Mouse (Mus musculus): Measurements from ENCODE around the gene Barhl1. TPM values are rescaled to one million over a fixed set of nuclear protein-coding genes. Genes with fewer than 3 reads are reported as not detected.

The Barhl1 gene
- total RNA-seq, 1 experiment from 2014 or later, result 0.38 TPM

DNA sequence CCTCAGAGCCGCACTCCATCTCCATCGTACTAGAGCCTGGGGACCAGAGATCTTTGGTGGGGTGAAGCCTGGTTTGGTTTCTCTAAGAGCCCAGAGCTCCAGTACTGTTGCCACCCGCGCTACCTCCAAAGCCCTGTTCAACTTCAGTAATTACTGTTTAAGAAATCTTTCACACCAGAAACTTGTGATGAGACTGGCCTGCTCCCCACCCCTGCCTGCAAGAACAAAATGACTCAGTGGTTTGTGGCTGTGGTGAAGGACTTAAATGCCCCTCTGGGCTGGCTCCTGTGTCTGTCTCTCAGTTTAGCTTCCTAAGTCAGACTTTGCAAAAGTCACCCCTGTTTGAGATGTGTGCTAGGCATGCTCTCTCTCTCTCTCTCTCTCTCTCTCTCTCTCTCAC, 3.5 kb downstream of the Barhl1 start:
- ATAC-seq (replicated peaks; ENCODE audit: insufficient number of reproducible peaks, low FRiP score, low TSS enrichment, poor library complexity, severe bottlenecking), result no peak

DNA sequence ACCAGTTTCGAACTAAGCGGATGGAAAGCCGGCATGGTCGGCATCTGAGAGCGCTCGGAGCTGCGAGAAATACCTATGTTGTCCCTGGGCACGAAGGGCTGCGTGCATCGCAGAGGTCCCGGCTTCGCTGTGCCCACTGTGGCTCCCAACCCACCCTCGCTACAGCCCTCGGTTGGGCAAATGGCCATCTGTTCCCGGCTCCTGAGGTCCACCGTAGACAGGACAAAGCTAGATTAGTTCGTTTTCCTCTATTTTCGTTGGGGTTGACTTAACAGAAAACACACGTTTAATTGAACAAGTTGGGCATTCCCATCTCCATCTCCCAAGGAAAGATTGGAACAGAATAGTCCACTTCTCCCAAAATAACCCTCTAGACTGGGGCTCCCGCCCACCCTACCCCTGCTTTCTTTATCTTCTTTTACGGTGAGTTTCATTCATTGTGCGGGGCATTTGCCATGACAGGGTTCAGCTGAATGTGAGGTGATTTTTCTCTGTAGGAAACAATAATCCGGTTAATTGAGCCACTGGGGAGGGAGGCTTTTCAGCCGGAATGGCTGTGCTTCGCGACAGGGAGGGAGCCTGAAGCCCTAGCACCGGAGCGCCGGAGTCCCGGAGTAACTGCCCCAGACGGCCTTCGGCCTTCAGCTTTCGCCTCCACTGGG, 4.3 kb downstream of the Barhl1 start:
- ATAC-seq (replicated peaks; ENCODE audit: insufficient number of reproducible peaks, low FRiP score, low TSS enrichment, poor library complexity, severe bottlenecking), result no peak

DNA sequence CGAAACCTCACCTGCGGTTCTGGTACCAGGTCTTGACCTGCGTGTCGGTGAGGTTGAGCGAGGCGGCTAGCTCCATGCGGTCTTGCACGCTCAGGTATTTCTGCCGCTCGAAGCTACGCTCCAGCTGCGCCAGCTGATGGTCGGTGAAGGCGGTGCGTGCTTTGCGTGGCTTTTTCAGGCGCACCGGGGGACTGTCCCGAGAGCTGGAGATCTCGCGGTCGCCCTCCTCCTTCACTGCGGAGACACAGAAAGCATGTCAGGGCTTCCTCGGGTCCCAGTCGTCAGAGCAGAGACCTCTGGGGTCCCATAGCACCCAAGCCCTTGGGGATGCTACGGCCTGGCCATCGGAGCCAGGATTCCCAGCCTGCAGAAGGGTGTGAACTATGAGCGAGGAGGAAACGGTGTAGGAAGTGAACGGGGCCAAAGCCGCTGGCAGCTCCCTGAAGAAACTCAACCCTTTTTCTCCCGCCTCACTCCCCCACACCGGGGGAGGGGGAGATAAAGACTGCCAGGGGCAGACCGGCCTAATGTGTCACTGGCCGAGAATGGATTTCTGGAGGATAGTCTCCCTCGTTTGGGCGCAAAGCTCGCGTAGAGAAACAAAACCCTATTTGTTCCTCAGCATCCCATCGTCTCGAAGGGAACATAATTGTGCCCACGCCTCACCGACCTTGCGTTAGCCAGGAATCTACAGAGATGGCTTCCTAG, 5.0 kb downstream of the Barhl1 start:
- ATAC-seq (replicated peaks; ENCODE audit: insufficient number of reproducible peaks, low FRiP score, low TSS enrichment, poor library complexity, severe bottlenecking), result no peak

DNA sequence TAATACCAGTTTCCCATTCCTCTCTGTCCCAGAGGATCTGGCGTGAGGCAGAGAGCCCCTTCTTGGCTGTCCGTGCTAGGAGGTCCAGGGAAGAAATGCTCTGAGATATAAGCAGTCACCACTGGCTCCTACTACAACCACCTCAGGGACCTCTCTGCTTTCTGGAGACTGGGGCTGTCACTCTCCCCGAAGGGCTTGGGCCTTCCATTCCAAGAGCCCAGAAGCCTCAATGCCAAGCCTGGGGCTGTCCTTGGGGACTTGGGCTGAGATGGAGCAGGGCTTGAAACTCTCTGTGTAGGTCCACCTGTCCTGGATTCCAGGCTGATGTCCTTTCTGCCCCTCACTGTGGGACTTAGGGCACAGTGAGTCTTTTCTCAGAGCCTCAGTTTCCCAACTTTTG, 5.6 kb downstream of the Barhl1 start:
- ATAC-seq (replicated peaks; ENCODE audit: insufficient number of reproducible peaks, low FRiP score, low TSS enrichment, poor library complexity, severe bottlenecking), result no peak

- ATAC-seq (replicated peaks; ENCODE audit: insufficient number of reproducible peaks, low FRiP score, low TSS enrichment, poor library complexity, severe bottlenecking), result no peak
Measured at GRCm38 (mm10) chr2:28909818-28910710, 6.4 kb downstream of the Barhl1 start.

- ATAC-seq (replicated peaks; ENCODE audit: insufficient number of reproducible peaks, low FRiP score, low TSS enrichment, poor library complexity, severe bottlenecking), result no peak
Measured at GRCm38 (mm10) chr2:28909186-28909817, 7.2 kb downstream of the Barhl1 start.

- ATAC-seq (replicated peaks; ENCODE audit: insufficient number of reproducible peaks, low FRiP score, low TSS enrichment, poor library complexity, severe bottlenecking), result no peak
Measured at GRCm38 (mm10) chr2:28908389-28909153, 7.9 kb downstream of the Barhl1 start.

GRCm38 (mm10) chr2:28907691-28908388, 8.6 kb downstream of the Barhl1 start:
- no peak for ATAC-seq (replicated peaks; ENCODE audit: insufficient number of reproducible peaks, low FRiP score, low TSS enrichment, poor library complexity, severe bottlenecking)

DNA sequence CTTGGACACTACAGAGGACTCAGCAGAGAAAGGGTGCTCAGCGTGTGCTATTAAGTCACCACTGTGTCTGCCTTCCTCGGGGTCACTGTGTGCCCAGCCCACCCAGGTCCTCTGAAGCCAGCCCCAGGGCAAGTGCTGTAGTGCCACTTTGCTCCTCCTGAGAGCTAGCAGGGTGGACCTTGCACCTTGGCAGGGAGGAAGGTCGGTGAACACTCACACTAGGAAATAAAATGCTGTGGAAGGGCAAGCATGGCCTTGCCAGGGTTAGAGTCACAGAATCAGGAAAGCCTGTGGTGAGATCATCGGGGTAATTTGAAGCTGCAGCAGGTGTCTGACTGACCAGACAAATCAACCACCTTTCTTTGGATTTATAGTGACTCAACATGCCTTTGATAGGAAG, 10.9 kb downstream of the Barhl1 start:
- ATAC-seq (replicated peaks; ENCODE audit: insufficient number of reproducible peaks, low FRiP score, low TSS enrichment, poor library complexity, severe bottlenecking), result no peak

- no peak for ATAC-seq (replicated peaks; ENCODE audit: insufficient number of reproducible peaks, low FRiP score, low TSS enrichment, poor library complexity, severe bottlenecking)
Measured at GRCm38 (mm10) chr2:28904786-28905185, 11.7 kb downstream of the Barhl1 start.

GRCm38 (mm10) chr2:28903871-28904270, 12.6 kb downstream of the Barhl1 start:
- ATAC-seq (replicated peaks; ENCODE audit: insufficient number of reproducible peaks, low FRiP score, low TSS enrichment, poor library complexity, severe bottlenecking), result no peak

DNA sequence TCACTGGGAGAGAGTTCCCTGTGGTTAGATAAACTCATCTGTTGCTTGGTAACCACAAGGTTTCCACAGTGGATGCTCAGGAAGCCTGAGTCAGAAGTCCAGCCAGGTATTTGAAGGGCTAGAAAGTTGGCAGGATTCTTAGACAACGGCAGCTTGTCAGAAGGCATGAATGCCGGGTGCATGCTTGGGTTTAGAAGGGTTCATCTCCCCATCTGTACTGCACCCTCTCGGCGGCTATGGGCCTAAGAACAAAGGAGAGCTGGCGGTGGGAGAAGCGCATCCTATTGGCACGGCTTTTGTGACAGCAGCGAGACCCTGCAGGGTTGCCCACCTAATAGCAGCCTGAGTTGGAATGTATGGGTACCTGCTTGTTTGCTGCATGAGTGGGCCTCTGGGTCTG, 14.2 kb downstream of the Barhl1 start:
- no peak for ATAC-seq (replicated peaks; ENCODE audit: insufficient number of reproducible peaks, low FRiP score, low TSS enrichment, poor library complexity, severe bottlenecking)

GRCm38 (mm10) chr2:28897340-28897899, 19.0 kb downstream of the Barhl1 start:
- no peak for ATAC-seq (replicated peaks; ENCODE audit: insufficient number of reproducible peaks, low FRiP score, low TSS enrichment, poor library complexity, severe bottlenecking)

GRCm38 (mm10) chr2:28895876-28896275, 20.6 kb downstream of the Barhl1 start:
- no peak for ATAC-seq (replicated peaks; ENCODE audit: insufficient number of reproducible peaks, low FRiP score, low TSS enrichment, poor library complexity, severe bottlenecking)

DNA sequence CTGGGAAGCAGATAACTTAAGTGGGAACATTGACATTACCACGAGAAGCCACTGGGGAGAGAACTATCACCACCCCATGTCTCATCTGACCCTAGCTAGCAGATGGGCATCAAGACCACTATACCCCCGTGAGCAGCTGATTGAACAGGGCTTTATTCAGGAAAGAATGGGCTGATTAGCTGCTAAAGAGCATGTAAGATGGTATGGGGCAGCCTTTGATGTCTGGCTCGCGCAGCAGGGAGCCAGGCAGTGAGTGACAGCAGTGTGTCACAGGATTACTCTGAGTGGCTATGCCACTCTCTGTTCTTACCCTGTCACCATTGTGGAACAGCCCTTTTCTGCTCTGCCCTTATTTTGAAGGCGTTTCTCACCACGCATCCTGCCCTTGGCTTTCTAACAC, 22.9 kb downstream of the Barhl1 start:
- ATAC-seq (replicated peaks; ENCODE audit: insufficient number of reproducible peaks, low FRiP score, low TSS enrichment, poor library complexity, severe bottlenecking), result no peak

DNA sequence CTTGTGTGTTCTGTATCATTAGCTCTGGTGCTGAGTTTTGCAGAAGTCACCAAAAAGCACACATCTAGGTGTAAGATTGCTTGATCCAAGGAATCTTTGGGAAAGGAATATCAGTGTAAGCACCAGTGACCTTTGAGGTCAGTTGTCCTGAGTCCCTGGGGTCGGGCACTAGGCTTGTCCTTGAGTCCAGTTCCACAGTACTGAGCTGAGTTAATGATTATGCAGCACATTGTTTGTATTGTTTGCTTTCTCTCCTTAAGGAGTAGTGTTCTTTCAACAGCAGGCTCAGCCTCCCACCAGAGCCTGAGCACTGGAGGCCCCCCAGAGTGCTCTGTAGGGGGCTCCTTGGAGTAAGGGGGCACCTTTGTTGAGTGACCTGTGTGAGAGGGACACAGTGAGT, 23.7 kb downstream of the Barhl1 start:
- no peak for ATAC-seq (replicated peaks; ENCODE audit: insufficient number of reproducible peaks, low FRiP score, low TSS enrichment, poor library complexity, severe bottlenecking)

GRCm38 (mm10) chr2:28884914-28885313, 31.6 kb downstream of the Barhl1 start:
- no peak for ATAC-seq (replicated peaks; ENCODE audit: insufficient number of reproducible peaks, low FRiP score, low TSS enrichment, poor library complexity, severe bottlenecking)
